Mouse (Mus musculus): Measurements from ENCODE around the gene Phip. TPM values are rescaled to one million over a fixed set of nuclear protein-coding genes. Genes with fewer than 3 reads are reported as not detected.
A peak's percentile ranks its signal among the peaks of the same experiment; 100 is the strongest.

The Phip gene
- total RNA-seq, 1 experiment from 2014 or later: 67.4 TPM

DNA sequence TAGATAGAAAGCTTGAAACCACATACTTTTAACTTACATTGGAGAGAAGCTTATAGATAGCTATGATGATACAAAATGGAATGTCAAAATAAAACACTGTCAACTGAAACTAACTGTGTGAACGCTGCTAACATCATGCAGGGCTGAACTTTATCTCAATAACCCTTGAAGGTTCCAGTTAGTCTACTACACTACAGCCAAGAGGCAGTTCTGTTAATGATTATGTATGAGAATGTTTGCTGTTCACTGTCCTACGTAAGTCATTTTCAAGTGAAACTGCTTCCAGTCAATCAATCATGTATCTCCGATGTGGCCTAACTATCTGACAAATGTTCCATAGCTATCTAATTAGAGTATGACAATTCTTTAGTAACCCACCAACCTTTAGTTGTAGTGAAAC lies 107.6 kb downstream of the Phip start:
- no peak for DNase-seq

DNA sequence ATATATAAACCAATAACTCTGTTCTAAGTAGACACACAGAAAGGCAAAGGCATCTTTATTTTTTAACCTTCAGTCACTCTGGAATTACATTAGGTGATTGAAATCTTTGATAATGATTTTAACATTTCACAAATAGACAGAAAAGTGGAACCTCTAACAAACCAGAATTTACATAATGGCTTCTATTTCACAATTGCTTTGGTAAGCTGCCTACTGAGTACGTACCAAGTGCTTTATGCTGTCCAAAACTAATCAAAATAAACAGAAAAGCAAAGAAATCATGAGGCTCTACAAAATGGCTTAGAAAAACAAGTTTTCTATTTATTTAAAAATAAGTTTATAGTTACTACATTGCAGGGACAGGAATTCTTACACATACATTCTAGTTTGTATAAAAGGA lies 109.2 kb downstream of the Phip start:
- DNase-seq: no peak

DNA sequence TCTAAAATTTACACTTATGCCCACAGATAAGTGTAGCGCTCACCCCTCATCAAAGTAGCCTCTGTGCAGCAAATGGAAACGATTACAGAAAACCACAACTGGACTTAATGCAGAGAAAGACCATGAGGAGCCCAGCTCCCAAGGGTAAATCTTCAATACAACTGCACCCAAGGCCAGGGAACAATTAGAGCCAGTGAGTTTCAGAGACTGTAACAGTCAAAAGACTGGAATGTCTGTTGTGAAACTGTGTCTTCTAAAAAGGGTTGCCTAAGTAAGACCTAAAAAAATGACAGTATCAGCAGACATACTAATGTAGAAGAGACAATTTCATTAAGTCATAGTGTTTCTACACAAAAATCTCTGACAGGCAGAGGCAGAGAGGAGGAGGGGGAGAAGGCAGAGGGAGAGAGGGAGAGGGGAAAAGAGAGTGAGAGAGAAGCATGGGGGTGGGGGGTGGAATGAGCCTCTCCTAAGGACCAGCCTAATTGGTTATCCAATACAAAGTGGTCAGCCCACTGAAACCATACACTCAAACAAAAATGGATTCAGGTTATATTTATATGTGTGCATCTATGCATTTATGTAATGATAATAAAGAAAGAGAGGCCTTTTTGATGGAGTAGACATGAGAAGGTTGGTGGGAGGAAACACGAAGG lies 113.4 kb downstream of the Phip start:
- DNase-seq: no peak

DNA sequence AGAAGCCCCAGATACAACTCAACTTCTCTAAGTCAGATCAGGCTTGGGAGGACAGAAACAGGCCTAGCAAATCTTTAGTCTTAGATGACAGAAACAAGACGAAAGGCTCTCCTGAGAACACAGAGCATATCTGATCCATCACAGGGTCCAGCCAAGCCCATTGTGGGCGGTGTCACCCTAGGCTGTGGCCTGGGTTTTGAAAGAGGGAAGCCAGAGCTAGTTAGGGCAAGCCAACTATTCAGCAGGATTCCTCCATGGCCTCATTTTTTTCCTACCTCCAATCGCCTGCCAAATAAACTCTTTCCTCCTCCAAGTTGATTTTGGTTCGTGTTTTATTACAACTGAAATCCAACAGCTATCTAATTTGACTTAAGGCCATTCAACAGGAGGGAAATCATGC lies 114.0 kb downstream of the Phip start:
- peak; percentile 17 for DNase-seq

DNA sequence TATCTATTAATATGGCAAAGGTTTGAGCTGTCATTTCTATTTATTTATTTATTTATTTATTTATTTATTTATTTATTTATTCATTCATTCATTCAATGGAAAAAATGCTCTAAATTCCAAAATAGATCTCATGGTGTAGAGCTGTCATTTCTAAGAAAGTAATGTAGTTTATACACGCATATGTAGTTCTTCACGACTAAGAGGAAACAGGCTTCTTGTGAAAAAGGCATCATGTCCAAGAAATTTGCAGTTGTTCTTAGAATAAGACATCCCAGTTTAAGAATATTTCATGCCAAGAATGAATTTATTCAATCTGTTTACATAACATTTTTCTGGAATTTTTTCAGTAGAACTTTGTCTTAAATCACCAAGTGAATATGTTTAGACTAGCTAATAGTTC lies 114.5 kb downstream of the Phip start:
- no peak for DNase-seq

DNA sequence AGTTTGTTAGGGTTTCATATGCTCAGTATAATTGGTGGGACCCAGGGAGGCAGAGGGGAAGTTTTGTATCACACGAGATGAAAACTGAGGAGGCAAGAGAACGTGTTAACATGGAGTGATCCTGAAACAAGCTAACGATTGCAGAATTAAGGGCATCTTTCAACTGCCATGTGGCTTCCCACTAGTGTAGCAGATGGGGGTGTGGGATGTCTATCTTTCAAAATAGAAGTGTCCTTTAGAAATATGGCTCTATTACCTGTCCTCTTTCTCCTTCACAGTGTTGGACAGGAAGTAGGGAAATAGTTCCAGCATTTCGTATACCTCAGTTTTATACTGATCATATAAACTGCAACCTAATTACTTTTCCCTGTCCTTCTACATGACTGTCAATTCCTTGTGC lies 119.1 kb downstream of the Phip start:
- no peak for DNase-seq

DNA sequence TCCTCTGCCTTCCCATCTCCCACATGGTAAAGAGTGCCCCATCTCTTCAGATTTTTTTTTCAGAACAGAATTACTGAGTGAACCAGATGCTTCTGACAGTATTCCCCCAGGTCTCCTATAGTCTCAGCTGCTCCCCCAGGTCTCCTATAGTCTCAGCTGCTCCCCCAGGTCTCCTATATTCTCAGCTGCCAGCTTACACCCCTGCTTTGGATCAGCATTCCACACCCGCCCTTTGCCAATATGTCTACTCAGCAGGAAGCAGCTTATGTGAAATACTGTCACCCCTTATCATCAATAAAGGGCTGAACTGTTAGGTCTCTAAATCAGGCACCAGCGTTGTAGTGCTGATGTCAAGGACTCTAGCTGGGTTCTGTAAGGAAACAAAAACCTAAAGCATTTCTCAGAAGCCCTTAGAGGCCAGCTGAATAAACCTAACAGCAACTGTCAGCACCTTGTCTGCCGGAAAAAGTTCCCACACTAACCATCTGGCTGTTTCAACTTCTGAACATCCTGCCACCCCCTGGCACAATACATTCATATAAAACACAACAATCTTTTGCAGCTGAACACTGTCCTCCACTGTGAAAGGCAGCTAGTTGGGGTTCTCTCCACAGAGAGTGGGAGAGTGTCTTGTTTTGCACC lies 120.2 kb downstream of the Phip start:
- no peak for DNase-seq

DNA sequence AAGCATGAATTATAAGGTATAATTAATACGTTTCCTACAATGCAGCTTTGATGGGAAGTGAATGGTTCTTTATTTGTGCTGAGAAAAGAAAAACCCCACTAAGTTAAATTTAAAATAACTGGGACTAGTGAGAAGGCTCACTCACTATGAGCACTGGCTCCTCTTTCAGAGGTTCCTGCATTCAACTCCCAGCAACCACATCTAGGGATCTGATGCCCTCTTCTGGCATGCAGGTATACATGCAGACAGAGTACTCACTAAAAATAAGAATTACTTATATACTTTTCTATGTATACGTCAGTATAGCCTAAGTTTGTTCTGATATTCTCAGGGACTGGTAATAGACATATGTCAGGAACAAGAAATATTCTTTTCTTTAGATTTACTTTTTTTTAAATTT lies 121.3 kb downstream of the Phip start:
- DNase-seq: peak; percentile 26

DNA sequence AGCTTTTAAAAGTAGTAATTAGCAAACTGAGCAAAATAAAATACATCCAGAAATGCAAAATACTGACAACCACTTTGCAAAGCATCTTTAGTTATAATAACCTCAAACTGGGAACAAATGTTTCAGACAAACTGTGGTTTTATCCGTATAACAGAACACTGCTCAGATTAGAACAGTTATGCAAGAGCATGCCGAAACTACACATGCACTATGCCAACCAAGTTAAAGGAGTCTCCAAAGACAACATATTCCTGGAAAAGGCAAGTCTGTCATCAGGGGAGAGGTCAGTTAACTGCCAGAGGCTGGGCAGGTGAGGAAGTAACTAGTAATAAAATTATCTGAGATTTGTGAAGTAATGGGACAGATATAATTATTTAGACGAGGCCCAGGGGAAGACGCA lies 132.6 kb downstream of the Phip start:
- DNase-seq: no peak

DNA sequence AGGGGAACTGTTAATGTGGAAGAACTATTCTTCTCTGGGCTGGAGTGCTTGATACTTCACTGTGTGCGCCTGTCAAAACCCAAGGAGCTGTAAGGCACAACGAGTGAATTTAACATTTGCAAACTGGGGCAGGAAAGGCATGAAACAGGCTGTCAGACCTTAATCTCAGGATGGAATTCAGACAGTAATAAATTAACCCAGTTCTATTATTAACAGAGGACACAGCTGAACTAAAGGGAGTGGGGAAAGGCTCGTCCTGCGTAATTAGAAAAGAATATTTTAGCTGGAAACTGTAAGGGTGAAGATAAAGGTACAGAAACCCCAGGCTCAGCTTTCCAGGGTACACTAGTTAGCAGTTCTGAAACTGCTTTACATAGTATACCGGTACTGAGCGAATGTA lies 139.4 kb downstream of the Phip start:
- no peak for DNase-seq

DNA sequence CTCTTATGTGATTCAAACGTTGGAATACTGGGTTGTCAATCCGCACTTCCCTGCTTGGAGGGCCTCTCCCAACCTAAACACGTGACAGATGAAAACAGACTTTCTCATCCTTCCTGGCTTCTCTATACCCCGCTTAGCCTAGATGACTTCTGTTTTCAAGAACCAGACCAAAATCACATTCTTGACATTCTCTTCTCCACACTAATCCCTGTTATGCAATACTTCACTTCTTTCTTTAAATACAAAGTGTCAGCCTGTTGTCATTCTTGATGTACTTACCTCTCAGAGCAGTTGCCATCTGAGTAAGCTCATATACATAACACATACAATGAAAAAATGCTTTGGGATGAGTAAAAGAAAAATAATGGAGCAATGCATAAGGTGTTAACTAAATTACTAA lies 143.4 kb downstream of the Phip start:
- DNase-seq: no peak

DNA sequence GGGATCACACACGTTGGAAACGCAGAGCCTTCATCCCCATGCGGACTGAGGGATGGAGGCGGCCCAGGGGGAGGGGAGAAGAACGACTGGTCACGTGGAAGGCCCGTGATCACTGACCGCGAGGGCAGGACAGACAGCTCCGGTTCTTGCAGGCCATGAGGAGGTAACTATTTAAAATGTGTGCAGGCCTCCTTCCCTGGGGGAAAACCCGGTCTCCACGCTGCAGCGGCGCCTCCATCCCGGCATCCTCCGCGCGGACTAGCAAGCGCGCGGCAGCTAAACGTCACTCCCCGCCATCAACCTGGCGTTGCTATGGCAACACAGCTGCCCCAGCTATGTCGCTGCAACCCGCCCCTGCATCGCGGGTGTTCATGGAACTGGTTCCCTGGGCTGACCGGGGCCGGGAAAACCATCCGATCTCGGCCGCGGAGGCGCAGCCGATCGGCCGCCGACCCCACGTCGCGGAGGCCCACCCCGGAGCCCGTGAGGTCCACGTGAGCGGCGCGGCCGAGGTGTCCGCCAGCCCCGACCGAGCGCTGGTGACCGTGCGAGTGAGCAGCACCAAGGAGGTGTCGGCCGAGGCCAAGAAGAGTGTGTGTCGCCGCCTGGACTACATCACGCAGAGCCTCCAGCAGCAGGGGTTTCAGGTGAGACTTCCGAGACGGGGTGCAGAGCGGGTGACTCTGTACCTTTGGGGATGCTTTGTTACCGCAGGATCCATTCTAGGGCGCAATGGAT lies 145.5 kb downstream of the Phip start:
- DNase-seq: peak; percentile 93

DNA sequence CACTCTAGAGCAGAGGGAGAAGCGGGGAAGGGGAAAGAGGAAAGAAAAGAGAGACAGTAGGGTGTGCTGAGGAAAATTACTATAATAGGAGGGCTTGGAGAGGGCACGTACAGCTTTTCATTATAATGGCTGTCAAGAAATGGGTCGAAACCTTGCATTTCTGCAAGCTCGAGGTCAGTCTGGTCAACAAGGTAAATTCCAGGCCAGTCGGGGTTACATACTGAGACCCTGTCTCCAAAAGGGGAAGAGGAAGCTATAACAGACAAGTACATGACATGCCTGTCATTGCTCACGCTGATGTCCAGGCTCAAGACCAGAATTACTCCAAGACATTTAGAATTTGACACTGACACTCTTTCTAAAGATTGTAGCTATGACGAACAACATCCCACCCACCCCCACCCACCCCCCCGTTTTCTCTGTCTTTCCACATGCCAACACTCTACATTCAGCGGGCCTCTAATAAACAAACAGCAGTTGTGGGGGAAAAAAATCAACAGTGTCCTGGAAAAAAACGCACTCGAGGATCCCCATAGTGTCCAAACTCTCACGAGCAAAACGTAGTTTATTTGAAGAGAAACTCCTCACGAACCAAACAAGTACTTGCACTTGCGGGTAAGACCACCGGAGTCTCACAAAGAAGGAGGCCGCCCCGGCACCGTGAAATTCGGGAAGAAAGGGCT lies 146.2 kb downstream of the Phip start, which contains the start of gene Irak1bp1:
TSS of gene Irak1bp1 (plus strand) at position 534 of the 683 bp plus-strand sequence.
- no peak for DNase-seq

DNA sequence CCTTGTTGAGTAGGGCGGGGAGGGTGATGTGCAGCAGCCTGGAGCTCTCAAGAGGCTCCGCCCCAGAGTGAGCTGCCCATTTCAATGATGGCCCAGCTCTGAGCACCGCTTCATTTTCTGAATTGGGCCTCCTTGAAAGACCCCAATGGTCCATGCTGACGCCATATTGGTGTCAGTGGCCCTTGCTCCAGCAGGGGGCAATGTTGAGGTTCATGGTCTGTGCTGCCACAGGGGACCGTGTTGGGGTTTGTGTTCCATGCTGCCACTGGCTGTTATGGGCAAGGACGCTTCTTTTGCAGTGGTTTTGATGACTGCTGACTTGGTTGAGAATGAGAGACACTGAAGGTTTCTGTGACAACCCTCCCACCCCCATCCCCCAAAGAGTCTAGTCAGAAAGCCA lies 148.9 kb downstream of the Phip start:
- DNase-seq: no peak

Other genes with a start within 250 kb of the Phip start
- 3.8 and 4.7 TPM in 2 replicates for gene Irak1bp1, start 146.0 kb downstream of the Phip start, total RNA-seq (2021)
- 102 and 131 TPM in 2 replicates for gene Hmgn3, start 171.2 kb upstream of the Phip start, total RNA-seq (2021)

Measured in adrenal gland, postnatal 14 days (tissue).